Mouse (Mus musculus) hindbrain, embryonic 16.5 days (tissue): ENCODE measurements at regions not wholly inside any gene's neighbourhood (a gene's known extent, or its start where the extent isn't known, plus 50 kb on each side); places are given as distances from the start of the nearest gene placed in this dataset.

Experiments used
- ATAC-seq: fragments of 200-750 bp; cut with Nextera tagmentation; 2 replicates; pipeline ENCODE4 v1.8.0; 2017; ENCODE audit warnings: moderate TSS enrichment, moderate library complexity
- H3K27ac ChIP-seq: fragments of 300-500 bp; sonication (generic); 2 replicates; pipeline ENCODE4 v1.5.1; 2014; ENCODE audit warnings: low read depth, mild to moderate bottlenecking, control low read depth, low read length, moderate library complexity
- H3K27me3 ChIP-seq: fragments of 300-500 bp; sonication (generic); replicated peaks from 2 replicates; pipeline ENCODE4 v1.6.1; 2014; ENCODE audit warnings: low read length; ENCODE audit not compliant: control insufficient read depth, insufficient read depth
- H3K36me3 ChIP-seq: fragments of 300-500 bp; sonication (generic); 2 replicates; pipeline ENCODE4 v1.6.1; 2014; ENCODE audit warnings: mild to moderate bottlenecking, low read length, moderate library complexity, mixed read lengths; ENCODE audit not compliant: control insufficient read depth, insufficient read depth
- H3K4me1 ChIP-seq: fragments of 300-500 bp; sonication (generic); 2 replicates; pipeline ENCODE4 v1.6.1; 2014; ENCODE audit warnings: low read depth, low read length; ENCODE audit not compliant: control insufficient read depth, insufficient read depth
- H3K4me2 ChIP-seq: fragments of 300-500 bp; sonication (generic); 2 replicates; pipeline ENCODE4 v1.6.1; 2014; ENCODE audit warnings: mild to moderate bottlenecking, low read length, control low read depth, moderate library complexity
- H3K4me3 ChIP-seq: fragments of 300-500 bp; sonication (generic); 2 replicates; pipeline ENCODE4 v1.5.1; 2014; ENCODE audit warnings: mild to moderate bottlenecking, low read length, control low read depth, moderate library complexity
- H3K9ac ChIP-seq: fragments of 300-500 bp; sonication (generic); 2 replicates; pipeline ENCODE4 v1.6.1; 2014; ENCODE audit warnings: low read depth, mild to moderate bottlenecking, control low read depth, low read length, moderate library complexity
- H3K9me3 ChIP-seq: fragments of 300-500 bp; sonication (generic); 2 replicates; pipeline ENCODE4 v1.6.1; 2014; ENCODE audit warnings: mild to moderate bottlenecking, low read length, moderate library complexity; ENCODE audit not compliant: control insufficient read depth
- WGBS: fragments of 180-500 bp; shearing (Covaris S2); extraction: QIAGEN DNeasy Blood & Tissue Kit; methylation state at CpG from one replicate; pipeline ENCODE4 v1.1.7; 2014; 5-methylcytosine and 5-hydroxymethylcytosine counted together

DNA sequence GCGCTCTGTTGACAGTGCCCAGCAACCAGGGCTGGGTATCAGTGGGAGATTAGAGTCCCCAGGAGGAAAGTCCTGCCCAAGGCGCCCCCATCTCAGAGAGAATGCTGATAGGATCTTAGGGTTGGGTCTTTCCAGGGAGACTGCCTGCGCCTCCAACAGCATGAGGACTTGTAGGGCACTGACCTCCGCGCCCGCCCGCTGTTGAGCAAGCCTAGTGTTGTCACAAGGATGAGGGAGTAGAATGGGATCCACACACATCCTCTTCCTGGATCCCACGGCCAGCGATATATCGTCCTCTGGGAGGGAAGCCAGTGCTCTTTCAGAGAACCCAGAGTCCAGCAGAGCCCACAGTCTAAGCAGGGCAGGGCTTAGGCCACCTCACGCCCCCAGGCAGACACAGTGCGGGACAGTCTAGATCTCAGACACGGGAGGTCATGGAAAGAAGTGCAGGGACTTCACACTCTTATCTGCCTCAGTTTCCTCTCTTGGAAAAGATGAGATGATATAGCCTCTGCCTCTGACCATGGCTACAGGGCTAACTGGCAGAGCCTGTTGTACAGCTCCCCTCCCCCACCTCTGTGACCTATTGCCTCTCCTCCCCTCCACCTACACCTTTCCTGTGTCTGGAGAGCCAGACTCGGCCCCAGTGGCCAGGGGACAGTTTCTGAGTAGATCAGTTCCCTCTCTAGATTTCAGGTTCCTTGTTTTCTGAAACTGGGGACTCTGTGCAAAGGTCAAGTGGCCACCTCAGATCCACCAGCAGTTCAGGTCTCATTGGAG lies 52.0 kb upstream of the Dusp5 start:
- H3K36me3 ChIP-seq: no peaks in the 10 kb centered on the region
- H3K27ac ChIP-seq: no peak overlapping the region
- no peak overlapping the region for H3K4me2 ChIP-seq
- ATAC-seq: no peak
- no peak overlapping the region for H3K9ac ChIP-seq
- 80% methylated on average over 14 of the region's 14 CpGs for WGBS
- no peaks in the 10 kb centered on the region for H3K9me3 ChIP-seq
- no peaks in the 10 kb centered on the region for H3K4me1 ChIP-seq
- H3K4me3 ChIP-seq: no peak overlapping the region
- no peaks in the 10 kb centered on the region for H3K27me3 ChIP-seq

DNA sequence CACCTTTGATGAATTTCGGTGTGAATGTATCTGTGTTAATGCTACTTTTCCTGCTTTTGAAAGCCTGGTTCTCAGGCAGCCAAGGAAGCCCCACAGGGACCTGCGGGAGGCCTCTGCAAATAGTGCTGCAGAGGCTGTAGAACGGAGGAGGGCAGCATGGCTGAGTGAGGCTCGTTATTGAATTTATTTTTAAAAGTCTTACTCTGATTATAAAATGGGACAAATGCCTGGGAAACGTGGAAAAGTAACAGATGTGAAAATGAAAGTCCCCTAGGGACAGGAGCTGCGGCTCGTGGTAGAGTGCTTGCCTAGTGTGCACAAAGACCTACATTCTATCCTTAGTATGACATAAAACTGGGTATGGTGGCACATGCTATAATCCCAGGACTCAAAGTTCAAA lies 59.7 kb upstream of the Dusp5 start:
- ATAC-seq: no peak
- Histone ChIP-seq H3K27me3 (no peaks in the 10 kb centered on the region), H3K4me2 (no peak overlapping the region), H3K4me1 (no peaks in the 10 kb centered on the region), H3K4me3 (no peak overlapping the region), H3K9ac (no peak overlapping the region), H3K9me3 (peaks cover 3% of the 10 kb centered on the region; the same call in 1 of the 2 replicates), H3K27ac (no peak overlapping the region), H3K36me3 (no peaks in the 10 kb centered on the region)
- 43% methylated on average over 7 of the region's 7 CpGs for WGBS

DNA sequence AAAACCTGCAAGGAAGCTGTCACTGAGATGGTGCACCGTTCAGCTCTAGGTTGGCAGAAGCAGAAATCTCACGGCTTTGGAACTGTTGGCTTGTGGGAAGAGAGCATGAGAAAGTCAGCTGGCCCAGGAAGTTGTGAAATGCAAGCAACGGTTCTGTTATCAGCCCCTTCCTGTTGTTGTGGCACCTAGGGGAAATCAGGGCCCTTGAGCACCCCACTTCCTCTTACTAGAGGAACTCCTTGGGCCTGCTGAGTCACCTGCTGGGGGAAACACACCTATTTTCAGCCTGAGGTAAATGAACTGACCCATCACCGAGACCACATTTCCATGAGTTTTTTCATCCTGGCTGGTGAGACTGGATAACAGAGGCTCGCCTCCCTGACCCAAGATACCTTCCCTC lies 64.2 kb upstream of the Dusp5 start:
- no peak overlapping the region for H3K4me2 ChIP-seq
- no peaks in the 10 kb centered on the region for H3K27me3 ChIP-seq
- no peak overlapping the region for H3K9ac ChIP-seq
- no peak for ATAC-seq
- no peaks in the 10 kb centered on the region for H3K36me3 ChIP-seq
- H3K4me1 ChIP-seq: peaks cover 5% of the 10 kb centered on the region
- WGBS: 82% methylated on average over 5 of the region's 5 CpGs
- H3K4me3 ChIP-seq: no peak overlapping the region
- H3K9me3 ChIP-seq: peaks cover 3% of the 10 kb centered on the region; the same call in 1 of the 2 replicates
- H3K27ac ChIP-seq: no peak overlapping the region

DNA sequence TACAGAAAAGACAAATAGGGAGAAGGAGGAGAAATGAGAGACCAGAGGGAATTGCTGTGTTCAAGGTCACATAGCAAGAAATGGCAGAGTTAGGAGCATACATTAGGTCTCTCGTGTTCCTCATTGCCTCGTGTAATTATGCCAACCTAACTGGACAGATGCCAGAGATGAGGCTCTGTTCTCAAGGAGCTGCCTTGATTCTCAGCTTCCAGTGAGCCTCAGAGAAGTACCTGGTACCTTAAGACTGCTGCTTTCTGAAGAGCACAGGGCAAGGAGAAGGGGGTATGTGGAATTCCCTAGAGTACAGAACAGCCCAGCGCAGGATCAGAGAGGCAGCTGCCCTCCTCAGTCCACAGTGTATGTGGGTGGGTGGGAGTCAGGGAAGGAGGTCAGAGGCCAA lies 64.8 kb upstream of the Dusp5 start:
- H3K4me3 ChIP-seq: no peak overlapping the region
- no peak overlapping the region for H3K27ac ChIP-seq
- H3K9me3 ChIP-seq: peaks cover 3% of the 10 kb centered on the region; the same call in 1 of the 2 replicates
- no peak overlapping the region for H3K9ac ChIP-seq
- peaks cover 8% of the 10 kb centered on the region for H3K4me1 ChIP-seq
- no peaks in the 10 kb centered on the region for H3K27me3 ChIP-seq
- no peak for ATAC-seq
- H3K36me3 ChIP-seq: no peaks in the 10 kb centered on the region
- no peak overlapping the region for H3K4me2 ChIP-seq
- 65% methylated on average over 3 of the region's 3 CpGs for WGBS

DNA sequence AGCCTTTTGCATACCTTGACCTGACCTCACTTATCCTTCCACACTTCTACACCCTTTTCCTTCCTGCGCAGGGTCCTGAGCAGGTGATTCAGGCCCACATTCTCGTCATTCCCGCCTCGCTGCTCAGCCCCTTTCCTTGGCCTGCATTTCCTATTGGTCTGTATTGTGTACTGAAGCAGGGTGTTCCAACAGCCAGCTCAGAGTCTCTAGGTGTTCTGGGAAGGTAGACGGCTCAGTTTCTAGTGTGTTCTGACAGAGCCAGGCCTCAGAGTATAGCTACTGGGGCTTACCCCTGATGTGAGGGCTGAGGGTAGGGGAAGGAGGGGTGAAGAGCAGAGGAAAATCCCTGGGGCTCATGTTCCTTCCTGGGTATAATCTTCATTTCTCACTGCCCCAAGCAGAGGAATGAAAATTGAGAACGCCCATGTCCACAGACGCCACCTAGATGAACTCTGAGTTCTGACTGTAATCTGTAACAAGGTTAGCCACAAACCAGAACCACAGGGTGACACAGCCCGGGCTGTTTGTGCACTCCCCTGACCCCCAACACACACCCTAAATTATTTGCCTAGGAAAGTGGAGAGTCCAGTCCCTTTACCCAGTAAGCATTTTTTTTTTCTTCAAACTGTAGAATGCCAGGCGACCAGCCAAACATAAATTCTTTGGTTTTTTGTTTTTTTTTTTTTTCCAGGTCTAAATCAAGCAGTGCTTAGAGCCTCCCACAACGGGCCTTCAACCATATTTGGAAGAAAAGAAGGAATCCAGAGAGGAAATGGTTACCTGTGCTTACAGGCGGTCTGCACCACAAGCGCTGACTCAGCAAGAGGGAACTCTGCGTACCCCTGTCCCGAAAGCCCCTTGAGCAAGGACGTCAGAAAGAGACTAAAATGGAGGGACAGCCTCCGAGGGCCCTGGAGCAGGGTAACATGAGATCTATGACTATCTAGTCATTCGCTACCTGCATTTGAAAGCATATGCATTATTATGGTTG lies 67.6 kb upstream of the Dusp5 start:
- H3K27ac ChIP-seq: no peak overlapping the region
- no peak overlapping the region for H3K4me3 ChIP-seq
- H3K4me2 ChIP-seq: no peak overlapping the region
- 70% methylated on average over 17 of the region's 17 CpGs for WGBS
- ATAC-seq: no peak
- peaks cover 12% of the 10 kb centered on the region for H3K4me1 ChIP-seq
- no peaks in the 10 kb centered on the region for H3K27me3 ChIP-seq
- H3K36me3 ChIP-seq: no peaks in the 10 kb centered on the region
- H3K9ac ChIP-seq: no peak overlapping the region
- peaks cover 3% of the 10 kb centered on the region; the same call in 1 of the 2 replicates for H3K9me3 ChIP-seq

DNA sequence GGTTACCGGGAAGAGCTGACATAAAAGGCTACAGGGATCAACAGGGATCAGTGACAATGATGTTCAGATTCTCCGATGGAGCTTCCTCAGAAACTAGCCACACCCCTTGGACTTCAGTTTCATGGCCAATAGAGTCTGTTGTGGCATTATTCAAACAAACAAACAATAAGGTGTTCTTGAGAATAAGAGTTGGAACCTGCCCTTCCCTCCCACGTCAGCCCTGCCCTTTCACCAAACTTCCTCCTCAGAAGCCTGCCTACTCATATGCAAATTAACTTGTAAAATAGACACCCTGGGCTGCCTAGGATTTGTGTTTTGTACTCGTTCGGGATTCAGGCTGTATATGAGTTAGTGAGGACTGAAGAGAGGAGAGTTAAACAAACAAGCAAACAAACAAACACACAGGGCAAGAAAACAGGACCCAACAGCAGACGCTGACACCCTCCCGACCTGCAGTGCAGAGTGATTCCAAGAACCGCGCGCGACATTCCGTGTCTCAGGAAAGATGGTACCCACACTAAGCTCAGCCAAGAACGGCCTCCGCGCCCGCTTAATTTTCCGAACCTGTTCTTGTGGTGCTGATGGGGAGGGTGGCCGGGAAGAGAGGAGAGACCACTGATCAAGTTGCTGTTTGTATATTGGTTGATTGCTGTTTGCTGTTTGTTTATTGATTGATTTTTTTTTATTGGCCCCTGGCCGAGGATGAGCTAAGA lies 68.4 kb upstream of the Dusp5 start:
- H3K4me1 ChIP-seq: peaks cover 12% of the 10 kb centered on the region
- peak overlapping the region; percentile 32 for H3K4me2 ChIP-seq
- no peaks in the 10 kb centered on the region for H3K27me3 ChIP-seq
- no peak overlapping the region for H3K9ac ChIP-seq
- no peak overlapping the region for H3K27ac ChIP-seq
- no peak overlapping the region for H3K4me3 ChIP-seq
- H3K9me3 ChIP-seq: no peaks in the 10 kb centered on the region
- no peaks in the 10 kb centered on the region for H3K36me3 ChIP-seq
- no peak for ATAC-seq
- 9% methylated on average over 19 of the region's 19 CpGs for WGBS

DNA sequence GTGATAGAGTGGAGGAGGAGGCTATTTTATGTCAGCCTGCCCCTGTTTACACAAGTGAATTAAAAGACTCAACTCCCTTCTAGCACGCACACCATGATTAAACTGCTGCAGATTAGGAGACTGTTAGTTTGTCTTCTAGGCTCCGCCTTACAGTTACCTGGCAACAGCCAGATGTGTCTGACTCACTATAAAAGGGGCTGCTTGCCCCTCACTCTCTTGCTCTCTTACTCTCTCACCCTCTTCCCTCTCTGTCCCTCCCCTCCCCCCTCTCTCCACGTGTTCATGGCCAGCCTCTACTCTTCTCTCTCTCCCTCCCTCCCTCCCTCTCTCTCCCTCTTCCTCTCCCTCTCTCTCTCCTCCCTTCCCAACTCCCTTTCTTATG lies 69.0 kb upstream of the Smndc1 start:
- H3K9me3 ChIP-seq: no peaks in the 10 kb centered on the region
- WGBS: 27% methylated on average over 3 of the region's 3 CpGs
- peaks cover 12% of the 10 kb centered on the region for H3K4me1 ChIP-seq
- H3K27me3 ChIP-seq: no peaks in the 10 kb centered on the region
- no peak overlapping the region for H3K4me3 ChIP-seq
- 0 out of 2 replicates have a peak overlapping the region, but pooled peaks have one; percentile 1 for H3K27ac ChIP-seq
- ATAC-seq: peak; percentile 60
- no peaks in the 10 kb centered on the region for H3K36me3 ChIP-seq
- 0 out of 2 replicates have a peak overlapping the region, but pooled peaks have one; percentile 11 for H3K9ac ChIP-seq
- H3K4me2 ChIP-seq: no peak overlapping the region

DNA sequence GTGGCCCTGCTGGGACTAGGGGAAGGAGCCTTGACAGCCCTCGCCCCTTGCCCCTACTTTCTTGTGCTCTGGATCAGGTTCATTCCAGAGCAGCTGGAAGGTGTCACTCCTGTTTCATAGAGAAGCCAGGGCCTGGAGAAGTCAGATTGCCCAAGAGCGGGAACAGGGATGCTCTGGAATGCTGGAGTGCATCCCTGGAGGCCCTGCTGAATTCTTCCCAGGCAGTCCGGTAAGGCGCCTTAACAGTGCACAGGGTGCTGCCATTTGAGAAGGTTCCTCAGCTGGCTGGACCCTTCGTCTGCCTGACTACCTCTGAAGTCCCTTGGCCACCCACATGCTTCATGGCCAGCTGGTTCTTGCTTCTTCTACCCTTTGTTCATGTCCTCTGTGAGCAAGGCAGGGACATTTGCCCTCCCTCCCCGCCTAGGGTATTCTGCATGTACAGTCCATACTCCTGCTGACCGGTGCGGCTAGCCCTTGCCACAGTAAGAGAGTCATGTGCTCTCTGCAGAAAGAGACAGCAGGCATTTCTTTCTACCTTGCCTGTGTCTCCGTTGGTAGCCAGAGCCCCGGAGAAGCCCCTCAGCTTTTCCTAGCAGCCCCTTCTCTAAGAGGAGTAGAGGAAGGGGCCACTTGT lies 68.5 kb upstream of the Smndc1 start:
- no peak overlapping the region for H3K4me3 ChIP-seq
- no peaks in the 10 kb centered on the region for H3K9me3 ChIP-seq
- peaks cover 15% of the 10 kb centered on the region for H3K4me1 ChIP-seq
- peak; percentile 22 for ATAC-seq
- H3K4me2 ChIP-seq: no peak overlapping the region
- H3K27ac ChIP-seq: 0 out of 2 replicates have a peak overlapping the region, but pooled peaks have one; percentile 1
- H3K9ac ChIP-seq: 0 out of 2 replicates have a peak overlapping the region, but pooled peaks have one; percentile 11
- no peaks in the 10 kb centered on the region for H3K36me3 ChIP-seq
- no peaks in the 10 kb centered on the region for H3K27me3 ChIP-seq
- 44% methylated on average over 10 of the region's 10 CpGs for WGBS
